Comparison of ENCODE assay signal across 15 mouse cellular contexts in the genomic region with DNA sequence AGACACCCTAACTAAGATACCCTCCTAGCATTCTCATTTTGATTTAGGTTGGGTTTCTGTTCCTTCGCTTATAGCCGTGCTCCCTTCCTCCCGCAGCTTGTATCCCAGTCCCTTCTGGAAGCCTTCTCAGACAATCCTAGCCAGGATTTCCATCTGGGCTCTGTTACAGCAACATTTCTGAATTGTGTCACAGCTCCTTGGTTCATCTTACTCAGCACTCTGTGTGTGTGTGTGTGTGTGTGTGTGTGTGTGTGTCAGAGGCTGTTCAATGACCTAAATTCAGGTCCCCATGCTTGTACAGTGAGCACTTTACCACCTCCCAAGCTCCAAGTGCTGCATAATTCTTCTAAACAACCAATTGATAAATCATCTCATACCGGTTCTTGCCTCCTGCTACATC. TPM values are rescaled to one million over a fixed set of nuclear protein-coding genes. Genes with fewer than 3 reads are reported as not detected.
A peak's percentile ranks its signal among the peaks of the same experiment; 100 is the strongest.
DNase-seq lines count a peak whose midpoint lies in the region; ATAC-seq and TF ChIP-seq lines count a peak whose summit lies in the region.
"Had no signal": no experiment of that assay in that cellular context is flagged by ENCODE, and none has a peak within 500 bp of the region (broad histone marks: within the 10 kb centered on the region; RNA-seq: fewer than 3 reads in every experiment).

No protein-coding gene starts in this region.

- H3K4me3 ChIP-seq in limb, embryonic 11.5 days (ENCODE audit: low read depth, low read length), result no peak overlapping the region
- no peak overlapping the region for H3K4me3 ChIP-seq in limb, embryonic 10.5 days
- no peak overlapping the region for H3K4me3 ChIP-seq in gastrocnemius, adult 2 months
- no peak overlapping the region for H3K4me3 ChIP-seq in midbrain, embryonic 10.5 days
- H3K4me3 ChIP-seq: hindbrain, embryonic 12.5 days; midbrain, embryonic 13.5 days had no signal

- no peak for TF ChIP-seq CTCF in gastrocnemius, adult 2 months (IDR thresholded peaks at IDR 0.05)

- WGBS in limb, embryonic 11.5 days, result 92% methylated on average over 4 of the region's 4 CpGs
- WGBS in limb, embryonic 10.5 days, result 89% methylated on average over 4 of the region's 4 CpGs
- 94% methylated on average over 4 of the region's 4 CpGs for WGBS in midbrain, embryonic 10.5 days

- no peak overlapping the region for H3K9ac ChIP-seq in limb, embryonic 11.5 days (ENCODE audit: low read length)
- H3K9ac ChIP-seq: hindbrain, embryonic 12.5 days; midbrain, embryonic 13.5 days had no signal

- no peak for ATAC-seq in limb, embryonic 11.5 days (ENCODE audit: insufficient number of reproducible peaks, low FRiP score, low TSS enrichment, low read depth)
- ATAC-seq: intestine, postnatal 0 days; midbrain, embryonic 13.5 days had no signal

- intact Hi-C loops in heart, postnatal 25 days (cut with DNase I), result no loop called here
- intact Hi-C loops in gastrocnemius, adult 2 months (cut with DNase I), result no loop called here

- H3K27me3 ChIP-seq in limb, embryonic 11.5 days (ENCODE audit: control insufficient read depth, insufficient read depth, low read length), result no peaks in the 10 kb centered on the region
- H3K27me3 ChIP-seq in limb, embryonic 10.5 days (ENCODE audit: low read depth, poor library complexity, severe bottlenecking), result peaks cover 10% of the 10 kb centered on the region; the same call in 1 of the 2 replicates
- H3K27me3 ChIP-seq in midbrain, embryonic 10.5 days (ENCODE audit: low read depth, poor library complexity, severe bottlenecking), result no peaks in the 10 kb centered on the region
- H3K27me3 ChIP-seq: hindbrain, embryonic 12.5 days; midbrain, embryonic 13.5 days had no signal

- no peaks in the 10 kb centered on the region for H3K36me3 ChIP-seq in limb, embryonic 11.5 days (ENCODE audit: control insufficient read depth, insufficient read depth, low read length)
- H3K36me3 ChIP-seq in limb, embryonic 10.5 days, result no peaks in the 10 kb centered on the region
- H3K36me3 ChIP-seq in midbrain, embryonic 10.5 days, result no peaks in the 10 kb centered on the region
- H3K36me3 ChIP-seq: hindbrain, embryonic 12.5 days; midbrain, embryonic 13.5 days had no signal

- H3K4me2 ChIP-seq in limb, embryonic 11.5 days (ENCODE audit: low read depth, severe bottlenecking), result no peak overlapping the region
- H3K4me2 ChIP-seq: hindbrain, embryonic 12.5 days; midbrain, embryonic 13.5 days had no signal

- no peaks in the 10 kb centered on the region for H3K9me3 ChIP-seq in limb, embryonic 11.5 days (ENCODE audit: control insufficient read depth, low read length)
- no peaks in the 10 kb centered on the region for H3K9me3 ChIP-seq in limb, embryonic 10.5 days (replicated peaks)
- H3K9me3 ChIP-seq in midbrain, embryonic 10.5 days (replicated peaks), result no peaks in the 10 kb centered on the region
- H3K9me3 ChIP-seq: hindbrain, embryonic 12.5 days; midbrain, embryonic 13.5 days had no signal

- no peaks in the 10 kb centered on the region for H3K4me1 ChIP-seq in limb, embryonic 11.5 days (ENCODE audit: control insufficient read depth, insufficient read depth, low read length)
- H3K4me1 ChIP-seq in limb, embryonic 10.5 days, result no peaks in the 10 kb centered on the region
- H3K4me1 ChIP-seq in midbrain, embryonic 10.5 days, result no peaks in the 10 kb centered on the region
- H3K4me1 ChIP-seq: hindbrain, embryonic 12.5 days; midbrain, embryonic 13.5 days had no signal

- no peak overlapping the region for H3K27ac ChIP-seq in limb, embryonic 11.5 days (replicated peaks; ENCODE audit: low read depth, low read length)
- no peak overlapping the region for H3K27ac ChIP-seq in limb, embryonic 10.5 days
- no peak overlapping the region for H3K27ac ChIP-seq in gastrocnemius, adult 2 months
- H3K27ac ChIP-seq in midbrain, embryonic 10.5 days (replicated peaks), result no peak overlapping the region
- H3K27ac ChIP-seq: hindbrain, embryonic 12.5 days; midbrain, embryonic 13.5 days had no signal

- DNase-seq in heart, adult 11 months, result peak; percentile 88
- no peak for DNase-seq in heart, postnatal 25 days (ENCODE audit: low spot score)
- DNase-seq in limb, embryonic 11.5 days (ENCODE audit: low spot score), result peak; percentile 10
- no peak for DNase-seq in limb, embryonic 10.5 days (ENCODE audit: low spot score)
- DNase-seq in gastrocnemius, adult 2 months, result peak; percentile 54
- DNase-seq in layer of hippocampus, postnatal 14 days (ENCODE audit: low spot score in 2 of 2), result peak; percentile 11 to 26
- no peak for DNase-seq in midbrain, embryonic 10.5 days (ENCODE audit: low spot score)
- no peak for DNase-seq in embryo, embryonic 10.5 days (ENCODE audit: low spot score)
- DNase-seq: cerebellum, adult 8-10 months; kidney, postnatal 36 days; liver had no signal

RNA-seq across cellular contexts. Expression of gene Mgmt, which starts 14.0 kb away (rescaled TPM):
- 1 to 10 TPM; 3.1 to 3.2 TPM for total RNA-seq in heart, postnatal 25 days (2021)
- polyA plus RNA-seq in limb, embryonic 11.5 days (2014; fragmentation: Nextera tagmentation; extraction: Ambion mirVana), result 5.0 and 5.1 TPM in 2 replicates
- 4.2 and 4.5 TPM in 2 replicates for polyA plus RNA-seq in limb, embryonic 10.5 days (2016; fragmentation: Nextera tagmentation; extraction: Ambion mirVana)
- total RNA-seq in gastrocnemius, adult 2 months (2021), result 1 to 10 TPM; 2.4 TPM
- total RNA-seq in layer of hippocampus, postnatal 14 days (2021), result under 1 TPM; 0.60 to 0.90 TPM
- polyA plus RNA-seq in midbrain, embryonic 10.5 days (2016; fragmentation: Nextera tagmentation; extraction: Ambion mirVana), result 3.2 and 4.9 TPM in 2 replicates
- total RNA-seq: MEL had no signal

Comparison
In these comparisons a context has a peak if more than half of its experiments do, and no peak if none do; other contexts are left out.
1. DNase-seq: peak in heart, adult 11 months (single experiment), limb, embryonic 11.5 days (single experiment), gastrocnemius, adult 2 months (single experiment) and layer of hippocampus, postnatal 14 days (2 of 2); none in heart, postnatal 25 days (single experiment), limb, embryonic 10.5 days (single experiment), midbrain, embryonic 10.5 days (single experiment) and embryo, embryonic 10.5 days (single experiment).